Mouse (Mus musculus) kidney, postnatal 0 days (tissue): Measurements from ENCODE around the gene Mmp2. TPM values are rescaled to one million over a fixed set of nuclear protein-coding genes. Genes with fewer than 3 reads are reported as not detected.

Source experiments
- ATAC-seq: fragments of 200-750 bp; cut with Nextera tagmentation; replicated peaks from 2 replicates; pipeline ENCODE4 v1.8.0; 2017; ENCODE audit warnings: low read depth, moderate number of reproducible peaks, moderate TSS enrichment, moderate library complexity; ENCODE audit not compliant: low FRiP score
- DNase-seq: peaks from one replicate; pipeline ENCODE4 v3.0.0-alpha.2; 2016; ENCODE audit warnings: low spot score
- H3K27ac ChIP-seq: fragments of 300-500 bp; sonication (generic); 2 replicates; pipeline ENCODE4 v1.5.1; 2014; ENCODE audit warnings: mild to moderate bottlenecking
- H3K27me3 ChIP-seq: fragments of 300-500 bp; sonication (generic); 2 replicates; pipeline ENCODE4 v1.6.1; 2014; ENCODE audit warnings: low read length, mixed read lengths; ENCODE audit not compliant: insufficient read depth
- H3K36me3 ChIP-seq: fragments of 300-500 bp; sonication (generic); 2 replicates; pipeline ENCODE4 v1.6.1; 2014; ENCODE audit warnings: low read length, mixed read lengths; ENCODE audit not compliant: insufficient read depth
- H3K4me1 ChIP-seq: fragments of 300-500 bp; sonication (generic); replicated peaks from 2 replicates; pipeline ENCODE4 v1.6.1; 2014; ENCODE audit warnings: antibody characterized with exemption, low read length, mixed read lengths; ENCODE audit not compliant: insufficient read depth
- H3K4me2 ChIP-seq: fragments of 300-500 bp; sonication (generic); 2 replicates; pipeline ENCODE4 v1.6.1; 2014; ENCODE audit warnings: mild to moderate bottlenecking, low read length, moderate library complexity, mixed read lengths
- H3K4me3 ChIP-seq: fragments of 300-500 bp; sonication (generic); replicated peaks from 2 replicates; pipeline ENCODE4 v1.5.1; 2014; ENCODE audit warnings: low read depth, low read length
- H3K9ac ChIP-seq: fragments of 300-500 bp; sonication (generic); 2 replicates; pipeline ENCODE4 v1.6.1; 2014; ENCODE audit warnings: low read depth, low read length
- H3K9me3 ChIP-seq: fragments of 300-500 bp; sonication (generic); replicated peaks from 2 replicates; pipeline ENCODE4 v1.6.1; 2016; ENCODE audit warnings: low read length, inconsistent platforms, mixed read lengths
- CTCF ChIP-seq: IDR thresholded peaks from 2 replicates; pipeline ENCODE4 v1.5.1; 2016; ENCODE audit warnings: antibody characterized with exemption, low read depth, mild to moderate bottlenecking, moderate library complexity
- WGBS: fragments of 180-500 bp; shearing (Covaris S2); extraction: QIAGEN DNeasy Blood & Tissue Kit; methylation state at CpG from one replicate; pipeline ENCODE4 v1.1.7; 2014; 5-methylcytosine and 5-hydroxymethylcytosine counted together
- polyA plus RNA-seq: library from polyadenylated mRNA; unstranded; fragments of >200 nt; fragmentation: Nextera tagmentation; extraction: Ambion mirVana; gene quantifications from 2 replicates; pipeline ENCODE4 v1.2.1, GENCODE M21; 2015

Mmp2 gene
- polyA plus RNA-seq, 1 experiment from 2014 or later, result 136 TPM

DNA sequence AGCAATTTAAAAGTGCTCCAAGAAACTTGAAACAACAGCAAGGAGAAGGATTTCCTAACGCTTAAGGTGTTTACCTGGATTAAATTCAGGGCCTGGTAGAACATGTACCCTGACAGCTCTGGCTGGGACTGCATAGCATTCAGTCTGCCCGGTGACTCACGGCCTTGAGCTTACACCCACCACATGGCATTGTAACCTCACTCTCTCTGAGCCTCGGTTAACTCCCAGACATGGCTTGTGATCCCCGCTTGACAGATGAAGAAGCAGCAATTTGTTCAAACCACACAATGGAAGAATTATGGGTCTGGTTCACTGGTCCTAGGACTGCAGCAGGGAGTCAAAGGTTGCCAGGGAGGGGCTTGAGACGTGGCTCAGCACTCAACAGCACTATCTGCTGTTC, 22.2 kb downstream of the Mmp2 start:
- ATAC-seq (no peak), DNase-seq (no peak)
- Histone ChIP-seq H3K9ac (no peak overlapping the region), H3K4me2 (no peak overlapping the region), H3K27me3 (no peaks in the 10 kb centered on the region), H3K4me1 (peaks cover 9% of the 10 kb centered on the region), H3K36me3 (no peaks in the 10 kb centered on the region), H3K4me3 (no peak overlapping the region), H3K9me3 (no peaks in the 10 kb centered on the region), H3K27ac (no peak overlapping the region)
- 32% methylated on average over 6 of the region's 6 CpGs for WGBS
- TF ChIP-seq CTCF, result no peak

DNA sequence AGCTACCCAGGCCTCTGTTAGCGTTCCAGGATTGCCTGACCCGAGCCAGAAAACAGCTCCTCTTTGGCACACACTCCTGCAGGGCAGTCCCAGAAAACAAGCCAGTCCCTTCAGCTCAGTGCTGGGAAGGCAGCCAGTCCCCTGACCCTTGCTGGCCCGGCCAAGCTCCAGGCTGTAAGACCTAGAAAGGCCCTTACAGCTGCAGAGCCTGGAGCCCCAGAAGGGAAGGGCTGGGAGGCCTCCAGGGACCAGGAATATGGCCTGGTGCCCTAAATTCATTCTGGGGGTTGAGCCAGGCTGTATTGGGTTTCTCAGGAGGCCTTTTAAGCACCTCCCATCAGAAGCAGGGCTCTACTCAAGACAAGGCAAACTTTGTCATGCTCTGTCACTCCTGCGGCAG, 23.1 kb downstream of the Mmp2 start:
- Histone ChIP-seq H3K9me3 (no peaks in the 10 kb centered on the region), H3K27me3 (no peaks in the 10 kb centered on the region), H3K4me3 (no peak overlapping the region), H3K36me3 (no peaks in the 10 kb centered on the region), H3K27ac (no peak overlapping the region), H3K9ac (no peak overlapping the region), H3K4me1 (peaks cover 9% of the 10 kb centered on the region), H3K4me2 (no peak overlapping the region)
- no peak for TF ChIP-seq CTCF
- DNase-seq (peak; percentile 82), ATAC-seq (peak; percentile 21; the same call in 1 of the 2 replicates)
- WGBS, result 38% methylated on average over 4 of the region's 4 CpGs

DNA sequence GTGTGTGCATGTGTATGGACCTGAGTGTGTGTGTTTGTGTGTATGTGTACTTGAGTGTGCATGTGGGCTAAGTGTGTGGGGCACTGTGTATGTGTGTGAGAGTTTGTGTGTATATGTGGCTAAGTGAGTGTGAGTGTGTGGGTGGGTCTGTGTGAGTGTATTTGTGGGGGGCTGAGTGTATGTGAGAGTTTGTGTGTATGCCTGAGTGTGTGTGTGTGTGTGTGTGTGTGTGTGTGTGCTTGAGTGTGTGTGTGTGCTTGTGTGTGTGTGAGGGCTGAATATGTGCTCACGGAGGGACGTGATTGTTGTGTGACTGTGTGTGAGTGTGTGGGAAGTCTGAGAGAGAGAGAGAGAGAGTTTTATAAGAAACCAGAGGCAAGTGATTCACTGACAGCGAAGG, 24.3 kb downstream of the Mmp2 start:
- H3K4me2 ChIP-seq, result no peak overlapping the region
- peaks cover 2% of the 10 kb centered on the region for H3K4me1 ChIP-seq
- 82% methylated on average over 3 of the region's 3 CpGs for WGBS

DNA sequence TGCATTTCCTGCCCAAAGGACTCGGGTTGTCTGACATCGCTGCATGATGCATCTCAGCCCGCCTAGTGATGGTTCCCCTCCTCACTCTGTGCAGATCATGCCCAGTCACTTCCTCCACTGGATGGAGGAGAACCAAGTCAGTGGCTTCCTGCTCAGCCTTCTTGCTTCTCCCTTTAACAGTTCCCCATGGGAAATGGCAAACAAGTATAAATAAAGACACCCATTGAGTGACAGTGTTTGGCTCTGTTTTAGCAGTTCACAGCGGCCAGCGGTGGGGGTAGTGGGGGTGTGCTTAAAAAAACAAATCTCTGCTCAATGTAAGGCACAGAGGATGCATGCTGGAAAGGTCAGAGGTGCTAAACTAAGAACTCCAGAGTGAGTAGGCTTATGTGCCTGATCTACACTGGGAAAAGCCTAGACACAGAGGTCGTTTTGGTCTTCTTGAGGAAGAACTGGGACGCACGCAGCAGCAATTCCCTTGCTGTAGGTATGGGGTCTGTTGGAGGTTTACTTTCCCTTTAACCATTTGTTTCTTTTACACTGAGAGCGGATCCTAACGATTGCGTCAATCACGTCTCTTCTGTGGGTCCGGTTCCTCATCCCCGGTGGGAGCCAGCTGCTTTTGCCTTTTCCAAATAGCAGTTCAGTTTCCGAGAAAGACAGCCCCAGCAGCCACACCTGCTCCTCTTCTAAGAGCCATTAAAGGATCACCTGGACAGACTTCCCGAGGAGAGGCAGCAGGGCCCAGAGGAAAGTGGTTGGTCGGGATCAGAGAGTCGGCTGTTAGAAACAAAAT, 26.3 kb downstream of the Mmp2 start:
- H3K4me2 ChIP-seq, result no peak overlapping the region
- H3K9me3 ChIP-seq, result no peaks in the 10 kb centered on the region
- DNase-seq (peak; percentile 25), ATAC-seq (no peak)
- no peaks in the 10 kb centered on the region for H3K36me3 ChIP-seq
- H3K4me1 ChIP-seq, result no peaks in the 10 kb centered on the region; the same call in 1 of the 2 replicates
- H3K27ac ChIP-seq, result no peak overlapping the region
- H3K4me3 ChIP-seq, result no peak overlapping the region
- 44% methylated on average over 18 of the region's 18 CpGs for WGBS
- H3K27me3 ChIP-seq, result no peaks in the 10 kb centered on the region; the same call in 1 of the 2 replicates
- no peak overlapping the region for H3K9ac ChIP-seq
- TF ChIP-seq CTCF, result no peak

More for the DNA sequence above, 24.3 kb downstream of the Mmp2 start:
- no peaks in the 10 kb centered on the region for H3K36me3 ChIP-seq
- no peak overlapping the region for H3K27ac ChIP-seq
- DNase-seq (no peak), ATAC-seq (no peak)
- H3K9ac ChIP-seq, result no peak overlapping the region
- no peaks in the 10 kb centered on the region; the same call in 1 of the 2 replicates for H3K27me3 ChIP-seq
- H3K4me3 ChIP-seq, result no peak overlapping the region
- no peak for TF ChIP-seq CTCF
- no peaks in the 10 kb centered on the region for H3K9me3 ChIP-seq

DNA sequence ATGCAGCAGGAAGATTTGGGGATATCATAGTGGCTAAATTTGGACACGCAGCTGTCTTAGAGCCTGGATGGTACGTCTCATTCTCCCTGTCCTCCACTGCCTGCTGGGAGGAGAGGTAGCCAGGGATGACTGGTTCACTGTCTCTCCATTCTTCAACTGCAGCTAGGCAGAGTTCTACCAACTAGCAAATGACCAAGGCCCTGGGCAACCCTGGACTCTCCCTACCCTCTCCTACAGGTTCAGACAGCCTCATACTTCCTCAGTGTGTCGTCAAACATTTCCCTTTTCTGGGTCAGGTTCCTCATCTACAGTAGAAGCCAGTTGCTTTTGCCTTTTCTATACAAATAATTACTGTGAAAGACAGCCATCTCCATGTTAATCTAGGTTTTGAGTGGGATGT, 27.6 kb downstream of the Mmp2 start:
- ATAC-seq, result no peak
- H3K36me3 ChIP-seq, result no peaks in the 10 kb centered on the region
- no peak overlapping the region for H3K9ac ChIP-seq
- H3K27ac ChIP-seq, result no peak overlapping the region
- 0 out of 2 replicates have a peak overlapping the region, but pooled peaks have one; percentile 55 for H3K4me3 ChIP-seq
- no peak for DNase-seq
- H3K27me3 ChIP-seq, result no peaks in the 10 kb centered on the region; the same call in 1 of the 2 replicates
- H3K4me1 ChIP-seq, result no peaks in the 10 kb centered on the region; the same call in 1 of the 2 replicates
- 85% methylated on average over 3 of the region's 3 CpGs for WGBS
- no peak for TF ChIP-seq CTCF
- no peaks in the 10 kb centered on the region for H3K9me3 ChIP-seq
- H3K4me2 ChIP-seq, result peak overlapping the region; percentile 95

DNA sequence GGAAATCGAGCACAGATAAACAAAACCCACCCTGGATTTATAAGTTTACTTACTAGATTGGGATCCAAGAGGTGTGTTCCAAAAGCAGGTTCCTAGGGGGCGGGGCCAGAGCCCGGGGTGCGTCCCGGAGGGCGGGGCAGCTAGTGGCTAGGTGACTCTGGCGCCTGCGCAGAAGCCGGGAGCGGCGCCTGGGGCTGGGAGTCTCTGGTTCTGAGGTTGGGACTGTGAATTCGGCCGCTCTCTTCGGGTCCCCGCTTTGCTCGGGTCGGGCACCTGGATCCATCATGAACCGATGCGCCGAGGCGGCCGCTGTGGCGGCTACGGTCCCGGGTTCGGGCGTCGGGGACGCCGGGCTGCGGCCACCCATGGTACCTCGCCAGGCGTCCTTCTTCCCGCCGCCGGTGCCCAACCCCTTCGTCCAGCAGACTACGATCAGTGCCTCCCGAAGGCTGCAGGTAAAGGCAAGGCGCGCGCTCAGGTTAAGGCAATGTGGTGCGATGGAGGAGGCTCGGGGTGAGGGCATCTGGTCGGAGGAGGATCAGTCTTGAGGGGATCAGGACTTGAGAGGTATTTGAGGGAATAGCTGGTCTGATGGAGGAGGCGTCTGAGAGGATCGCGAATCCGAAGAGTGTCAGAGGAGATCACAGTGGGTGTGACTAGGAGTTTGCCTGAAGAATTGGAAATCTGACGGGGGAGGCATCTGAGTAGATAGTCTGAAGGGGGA, 28.2 kb downstream of the Mmp2 start, which contains the start of gene Lpcat2:
Gene Lpcat2 (plus strand): TSS at position 169 of the 724 bp plus-strand sequence.
- no peak for TF ChIP-seq CTCF
- Histone ChIP-seq H3K4me3 (peak within 1 kb of the TSS; percentile 55), H3K9ac (peak within 1 kb of the TSS; percentile 42), H3K4me2 (peak within 1 kb of the TSS; percentile 95), H3K36me3 (no peaks in the 10 kb centered on the region), H3K27ac (no peak within 1 kb of the TSS), H3K27me3 (no peaks in the 10 kb centered on the region; the same call in 1 of the 2 replicates), H3K4me1 (no peaks in the 10 kb centered on the region; the same call in 1 of the 2 replicates), H3K9me3 (no peaks in the 10 kb centered on the region)
- peak; percentile 76 for DNase-seq
- peak; percentile 76 for ATAC-seq
- 1% methylated on average over 50 of the region's 50 CpGs for WGBS
